Mouse (Mus musculus) neural tube, embryonic 14.5 days (tissue): ENCODE measurements at regions not wholly inside any gene's neighbourhood (a gene's known extent, or its start where the extent isn't known, plus 50 kb on each side); places are given as distances from the start of the nearest gene placed in this dataset.

Experiments
- ATAC-seq: fragments of 200-750 bp; cut with Nextera tagmentation; 2 replicates; pipeline ENCODE4 v1.8.0; 2017; ENCODE audit warnings: low read depth, mild to moderate bottlenecking, moderate TSS enrichment, moderate library complexity
- H3K27ac ChIP-seq: fragments of 300-500 bp; sonication (generic); 2 replicates; pipeline ENCODE4 v1.5.1; 2014; ENCODE audit warnings: low read depth, mild to moderate bottlenecking, control low read depth, low read length, moderate library complexity, mixed read lengths
- H3K27me3 ChIP-seq: fragments of 300-500 bp; sonication (generic); 2 replicates; pipeline ENCODE4 v1.6.1; 2014; ENCODE audit warnings: low read length; ENCODE audit not compliant: control insufficient read depth, insufficient read depth
- H3K36me3 ChIP-seq: fragments of 300-500 bp; sonication (generic); 2 replicates; pipeline ENCODE4 v1.6.1; 2014; ENCODE audit warnings: low read length, mixed read lengths; ENCODE audit not compliant: control insufficient read depth, insufficient read depth
- H3K4me1 ChIP-seq: fragments of 300-500 bp; sonication (generic); 2 replicates; pipeline ENCODE4 v1.6.1; 2014; ENCODE audit warnings: low read length; ENCODE audit not compliant: control insufficient read depth, insufficient read depth
- H3K4me2 ChIP-seq: fragments of 300-500 bp; sonication (generic); 2 replicates; pipeline ENCODE4 v1.6.1; 2014; ENCODE audit warnings: mild to moderate bottlenecking, low read depth, low read length, control low read depth
- H3K4me3 ChIP-seq: fragments of 300-500 bp; sonication (generic); 2 replicates; pipeline ENCODE4 v1.5.1; 2014; ENCODE audit warnings: low read depth, low read length, control low read depth, mixed read lengths
- H3K9ac ChIP-seq: fragments of 300-500 bp; sonication (generic); replicated peaks from 2 replicates; pipeline ENCODE4 v1.6.1; 2014; ENCODE audit warnings: low read depth, mild to moderate bottlenecking, control low read depth, low read length, mixed read lengths
- H3K9me3 ChIP-seq: fragments of 300-500 bp; sonication (generic); 2 replicates; pipeline ENCODE4 v1.6.1; 2016; ENCODE audit warnings: low read length; ENCODE audit not compliant: control insufficient read depth
- WGBS: fragments of 180-500 bp; shearing (Covaris S2); extraction: QIAGEN DNeasy Blood & Tissue Kit; methylation state at CpG from one replicate; pipeline ENCODE4 v1.1.7; 2014; 5-methylcytosine and 5-hydroxymethylcytosine counted together

- Histone ChIP-seq H3K36me3 (no peaks in the 10 kb centered on the region), H3K27ac (no peak overlapping the region), H3K27me3 (no peaks in the 10 kb centered on the region), H3K4me1 (no peaks in the 10 kb centered on the region), H3K9ac (no peak overlapping the region), H3K9me3 (no peaks in the 10 kb centered on the region), H3K4me2 (no peak overlapping the region), H3K4me3 (no peak overlapping the region)
- no peak for ATAC-seq
- 80% methylated on average over 1 of the region's 1 CpGs for WGBS
Observed at GRCm38 (mm10) chr2:134126988-134127387, 427.2 kb downstream of the Hao1 start.

- H3K4me1 ChIP-seq = no peaks in the 10 kb centered on the region
- H3K27ac ChIP-seq = no peak overlapping the region
- H3K4me3 ChIP-seq = no peak overlapping the region
- H3K36me3 ChIP-seq = no peaks in the 10 kb centered on the region
- no peak for ATAC-seq
- H3K9me3 ChIP-seq = no peaks in the 10 kb centered on the region
- no peaks in the 10 kb centered on the region for H3K27me3 ChIP-seq
- H3K4me2 ChIP-seq = no peak overlapping the region
- H3K9ac ChIP-seq = no peak overlapping the region
Observed at GRCm38 (mm10) chr2:134107286-134107685, 446.9 kb downstream of the Hao1 start.

DNA sequence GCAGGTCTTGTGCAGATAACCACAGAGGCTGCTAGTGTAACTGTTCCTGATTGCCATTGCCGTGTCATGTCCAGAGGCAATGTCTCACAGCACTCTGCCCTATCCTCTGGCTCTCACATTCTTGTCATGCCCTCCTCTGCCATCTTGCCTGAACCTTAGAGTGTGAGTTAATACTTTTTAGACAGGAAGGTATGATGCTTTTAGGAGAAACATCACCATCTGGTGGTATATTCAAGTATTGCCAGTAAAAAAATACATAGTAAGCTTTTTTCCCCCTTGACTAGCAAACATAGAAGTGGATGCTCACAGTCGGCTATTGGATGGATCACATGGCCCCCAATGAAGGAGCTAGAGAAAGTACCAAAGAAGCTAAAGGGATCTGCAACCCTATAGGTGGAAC is 465.8 kb downstream of the Hao1 start:
- no peak for ATAC-seq
- WGBS = 95% methylated on average over 2 of the region's 2 CpGs
- H3K4me3 ChIP-seq = no peak overlapping the region
- H3K36me3 ChIP-seq = no peaks in the 10 kb centered on the region
- H3K9me3 ChIP-seq = 0 out of 2 replicates have a peak, but pooled peaks cover 2% of the 10 kb centered on the region
- no peaks in the 10 kb centered on the region for H3K27me3 ChIP-seq
- no peak overlapping the region for H3K9ac ChIP-seq
- no peak overlapping the region for H3K27ac ChIP-seq
- H3K4me1 ChIP-seq = no peaks in the 10 kb centered on the region
- no peak overlapping the region for H3K4me2 ChIP-seq

DNA sequence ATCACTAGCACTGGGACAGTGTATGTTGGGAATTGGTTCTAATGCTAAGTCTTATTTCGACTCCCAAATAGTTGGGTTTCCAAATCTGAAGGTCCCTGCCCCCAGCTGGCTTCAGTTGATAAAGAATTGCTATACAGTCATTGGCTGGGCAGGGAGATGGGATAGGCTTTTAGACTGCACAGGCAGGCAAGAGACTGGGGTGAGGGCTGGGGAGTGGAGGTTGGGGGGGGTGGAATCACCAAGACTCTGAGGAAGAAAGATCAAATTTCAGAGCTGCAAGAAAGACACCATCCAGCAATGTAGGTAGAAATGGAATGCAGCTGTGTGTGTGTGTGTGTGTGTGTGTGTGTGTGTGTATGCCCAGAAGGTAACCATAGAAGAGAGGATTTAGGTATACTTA is 474.0 kb downstream of the Hao1 start:
- WGBS = 90% methylated on average over 1 of the region's 1 CpGs
- H3K4me2 ChIP-seq = no peak overlapping the region
- ATAC-seq = no peak

DNA sequence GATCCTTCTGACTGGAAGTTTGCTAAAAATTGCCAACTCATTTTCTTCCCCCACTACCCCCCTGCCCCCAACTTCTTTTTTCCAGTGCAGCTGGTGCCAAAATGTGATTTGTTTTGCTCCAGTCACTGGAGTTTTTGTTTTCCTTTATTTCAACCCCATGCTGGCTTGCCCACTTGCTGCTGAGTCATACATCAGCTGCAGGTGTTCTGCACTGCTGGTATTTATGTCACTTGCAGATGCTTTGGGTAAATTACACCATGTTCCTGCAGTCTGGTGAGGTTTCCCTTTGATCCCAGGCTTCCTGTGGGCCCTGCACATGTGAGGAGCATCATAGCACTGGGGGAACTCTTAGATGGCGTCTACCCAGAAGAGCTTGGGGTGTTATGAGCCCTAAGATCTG is 476.2 kb downstream of the Hao1 start:
- Histone ChIP-seq H3K27ac (no peak overlapping the region), H3K4me2 (no peak overlapping the region), H3K4me3 (no peak overlapping the region), H3K9ac (no peak overlapping the region), H3K4me1 (no peaks in the 10 kb centered on the region), H3K27me3 (no peaks in the 10 kb centered on the region), H3K36me3 (no peaks in the 10 kb centered on the region), H3K9me3 (no peaks in the 10 kb centered on the region)
- no peak for ATAC-seq
- 63% methylated on average over 1 of the region's 1 CpGs for WGBS

More for the DNA sequence above, 474.0 kb downstream of the Hao1 start:
- no peak overlapping the region for H3K4me3 ChIP-seq
- H3K36me3 ChIP-seq = no peaks in the 10 kb centered on the region
- H3K9ac ChIP-seq = no peak overlapping the region
- no peaks in the 10 kb centered on the region for H3K27me3 ChIP-seq
- no peaks in the 10 kb centered on the region for H3K9me3 ChIP-seq
- H3K27ac ChIP-seq = no peak overlapping the region
- no peaks in the 10 kb centered on the region for H3K4me1 ChIP-seq

DNA sequence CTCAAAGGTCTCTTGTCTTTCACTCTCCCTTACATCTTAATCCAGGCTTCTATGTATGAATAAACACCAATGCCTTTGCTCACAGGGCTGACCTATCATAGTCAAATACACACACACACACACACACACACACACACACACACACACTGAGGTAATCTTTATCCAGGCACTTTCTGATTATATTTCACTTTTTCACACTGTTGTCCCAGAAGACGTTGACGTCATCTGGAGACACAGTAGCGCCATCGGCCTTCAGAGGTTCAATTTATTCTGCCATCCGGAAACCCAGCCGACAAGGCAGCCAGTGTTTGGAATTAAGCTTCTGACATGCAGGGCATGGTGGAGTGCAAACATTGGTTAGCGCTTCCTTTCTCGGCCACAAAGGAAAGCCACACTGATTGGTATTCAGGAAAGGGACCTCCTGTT is 486.2 kb downstream of the Hao1 start:
- no peak for ATAC-seq
- H3K4me3 ChIP-seq = no peak overlapping the region
- H3K4me1 ChIP-seq = no peaks in the 10 kb centered on the region
- WGBS = 67% methylated on average over 8 of the region's 8 CpGs
- H3K27me3 ChIP-seq = no peaks in the 10 kb centered on the region
- H3K4me2 ChIP-seq = no peak overlapping the region
- H3K9ac ChIP-seq = no peak overlapping the region
- no peak overlapping the region for H3K27ac ChIP-seq
- H3K36me3 ChIP-seq = no peaks in the 10 kb centered on the region
- H3K9me3 ChIP-seq = no peaks in the 10 kb centered on the region

DNA sequence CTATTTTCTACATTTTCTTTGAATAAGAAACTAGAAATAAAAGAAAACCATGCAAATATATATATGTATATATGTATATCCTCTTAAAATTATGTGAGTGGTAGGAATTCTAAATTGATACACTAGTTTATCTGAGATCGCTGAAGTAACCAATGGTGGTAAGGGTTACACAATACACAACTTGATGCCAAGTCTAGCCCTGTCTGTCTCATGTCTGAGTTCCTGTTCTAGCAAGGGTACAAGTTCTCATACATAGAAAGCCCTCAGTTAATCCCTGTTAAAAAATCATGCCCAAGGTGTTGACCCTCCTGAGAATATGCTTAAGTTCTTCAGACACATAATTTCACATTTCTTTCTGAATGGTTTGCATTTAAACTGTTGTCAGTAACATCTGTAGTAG is 486.8 kb downstream of the Hao1 start:
- Histone ChIP-seq H3K4me1 (no peaks in the 10 kb centered on the region), H3K4me3 (no peak overlapping the region), H3K27ac (no peak overlapping the region), H3K27me3 (no peaks in the 10 kb centered on the region), H3K9ac (no peak overlapping the region), H3K4me2 (no peak overlapping the region), H3K36me3 (no peaks in the 10 kb centered on the region), H3K9me3 (no peaks in the 10 kb centered on the region)
- WGBS = 89% methylated on average over 1 of the region's 1 CpGs
- no peak for ATAC-seq

GRCm38 (mm10) chr2:134059916-134060618 is 494.1 kb downstream of the Hao1 start:
- no peaks in the 10 kb centered on the region for H3K36me3 ChIP-seq
- H3K4me2 ChIP-seq = no peak overlapping the region
- WGBS = 91% methylated on average over 2 of the region's 2 CpGs
- H3K9me3 ChIP-seq = no peaks in the 10 kb centered on the region
- H3K4me1 ChIP-seq = no peaks in the 10 kb centered on the region
- H3K9ac ChIP-seq = no peak overlapping the region
- H3K27me3 ChIP-seq = no peaks in the 10 kb centered on the region
- H3K27ac ChIP-seq = no peak overlapping the region
- no peak for ATAC-seq
- H3K4me3 ChIP-seq = no peak overlapping the region

DNA sequence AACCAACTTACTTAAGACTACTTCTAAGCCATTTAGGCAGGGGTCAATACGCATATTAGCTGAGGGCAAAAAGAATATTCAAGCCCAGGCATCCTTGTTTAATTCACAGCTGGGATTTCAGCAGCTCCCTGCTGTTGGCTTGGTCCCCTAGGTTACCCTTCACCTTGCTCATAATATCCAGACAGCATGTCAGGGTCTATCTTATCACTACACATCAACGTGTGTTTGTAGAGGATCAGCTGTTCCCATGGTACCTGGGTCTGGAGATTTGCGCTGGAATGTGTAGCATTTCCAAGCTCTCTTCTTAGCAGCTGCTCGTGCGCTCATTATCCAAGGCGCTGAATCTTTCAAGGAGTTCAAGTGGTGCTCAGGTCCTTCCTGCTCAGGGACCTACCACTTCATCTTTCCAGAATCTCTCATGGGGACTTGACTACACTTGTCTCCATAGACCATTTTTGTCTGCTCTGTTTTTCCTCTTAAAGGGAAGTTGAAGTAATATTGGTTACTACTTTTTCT is 484.5 kb downstream of the Bmp2 start:
- Histone ChIP-seq H3K4me3 (no peak overlapping the region), H3K9ac (no peak overlapping the region), H3K36me3 (no peaks in the 10 kb centered on the region), H3K9me3 (no peaks in the 10 kb centered on the region), H3K4me1 (no peaks in the 10 kb centered on the region), H3K4me2 (no peak overlapping the region), H3K27me3 (no peaks in the 10 kb centered on the region), H3K27ac (no peak overlapping the region)
- no peak for ATAC-seq
- WGBS = 74% methylated on average over 6 of the region's 6 CpGs
